Mouse (Mus musculus) right cerebral cortex, postnatal 25 days (tissue): ENCODE measurements around the gene Bcl7c.
"Not testable (repeated sequence)": the region's sequence is repeated elsewhere in the genome, so short reads cannot be mapped to it uniquely, and the experiment has no call there.

Experiments
- DNase-seq: peaks from one replicate; pipeline ENCODE4 v3.0.0; 2022

Gene Bcl7c

GRCm38 (mm10) chr7:127708207-127709078 is at the start of gene Bcl7c:
Gene Bcl7c (minus strand): TSS chr7:127708933.
- DNase-seq, result peak; percentile 88

DNA sequence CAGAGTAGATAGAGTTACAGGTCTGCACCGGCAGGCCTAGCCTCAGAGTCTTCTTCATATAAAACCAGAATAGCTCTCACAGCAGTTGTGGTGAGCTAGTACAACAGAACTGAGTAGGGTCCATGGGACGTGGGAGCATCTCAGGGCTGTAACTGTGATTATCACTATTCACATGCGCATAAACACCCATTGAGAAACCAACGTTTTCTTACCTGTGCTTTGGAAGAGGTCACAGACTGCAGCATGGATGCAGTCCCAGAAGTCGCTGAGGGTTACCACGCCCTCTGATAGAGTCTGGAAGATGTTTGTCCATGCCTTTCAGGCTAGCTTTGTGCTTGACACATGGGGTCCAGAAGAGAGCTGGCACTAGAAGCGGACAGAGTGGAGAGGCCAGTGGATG is 45.0 kb upstream of the Bcl7c start:
- no peak for DNase-seq

DNA sequence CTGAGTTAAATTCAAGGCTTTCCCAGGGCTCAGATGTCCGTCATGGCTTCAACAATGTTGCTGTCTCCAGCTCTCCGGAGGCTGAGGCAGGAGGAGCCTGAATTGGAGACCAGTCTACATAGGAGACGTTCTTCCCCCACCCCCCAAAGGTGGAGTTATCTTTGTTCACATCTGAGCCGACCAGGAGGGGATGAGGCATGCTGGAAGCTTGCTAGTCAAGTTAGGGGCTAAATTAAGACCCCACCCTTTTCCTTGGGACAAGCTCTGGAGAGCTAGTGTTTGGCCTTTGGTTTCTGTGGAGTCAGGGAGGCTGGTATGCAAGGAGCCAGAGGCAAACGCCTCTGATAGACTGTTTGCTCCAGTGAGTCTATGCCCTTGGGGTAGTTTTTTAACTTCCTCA is 44.4 kb upstream of the Bcl7c start:
- no peak for DNase-seq

- DNase-seq, result no peak
Measured at GRCm38 (mm10) chr7:127752069-127752468, 43.3 kb upstream of the Bcl7c start.

GRCm38 (mm10) chr7:127751619-127752018 is 42.9 kb upstream of the Bcl7c start:
- DNase-seq, result no peak

GRCm38 (mm10) chr7:127750131-127751127 is 41.7 kb upstream of the Bcl7c start:
- no peak for DNase-seq

DNA sequence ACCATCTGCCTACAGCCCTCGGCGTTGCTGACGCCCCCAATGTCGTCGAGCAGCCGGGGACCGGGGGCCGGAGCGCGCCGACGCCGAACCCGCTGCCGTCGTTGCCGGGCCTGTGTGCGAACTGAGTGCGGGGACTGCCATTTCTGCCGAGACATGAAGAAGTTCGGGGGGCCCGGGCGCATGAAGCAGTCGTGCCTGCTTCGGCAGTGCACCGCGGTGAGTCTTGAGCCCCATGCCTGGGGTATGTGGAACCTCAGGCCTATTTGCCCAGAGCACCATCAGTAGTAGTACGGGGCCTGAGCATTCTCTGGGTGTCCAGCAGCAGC is 39.5 kb upstream of the Bcl7c start:
- no peak for DNase-seq

DNA sequence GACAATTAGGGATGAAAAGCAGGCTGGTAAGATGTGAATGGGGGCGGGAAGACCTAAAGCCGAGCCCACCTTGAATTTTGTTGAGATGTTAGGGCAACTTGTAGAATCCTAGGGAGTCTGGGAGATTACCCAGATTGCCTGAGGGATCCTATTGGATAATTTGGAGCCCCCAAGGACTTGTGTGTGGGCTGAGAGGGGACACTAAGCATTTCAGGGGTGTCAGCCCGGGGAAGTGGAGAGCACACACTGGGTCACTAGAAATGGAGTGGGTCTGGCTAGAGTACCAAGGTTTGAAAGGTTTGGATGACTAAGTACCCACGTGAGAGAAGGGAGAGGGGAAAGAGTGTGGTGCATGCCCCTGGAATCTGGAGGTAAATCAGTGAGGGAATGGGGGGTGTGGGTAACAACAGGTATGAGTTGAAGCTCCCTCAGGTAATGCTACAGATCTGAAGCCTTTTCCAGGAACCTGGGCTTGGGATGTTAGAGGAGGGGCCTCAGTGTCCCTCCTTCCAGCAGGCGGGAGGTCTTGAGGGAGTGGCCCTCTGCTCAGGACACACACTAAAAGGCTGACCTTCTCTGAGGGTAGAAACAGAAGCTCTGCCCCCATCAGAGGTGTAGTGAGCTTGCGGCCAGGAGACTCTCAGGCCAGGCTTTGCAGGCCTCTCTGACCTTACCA is 39.0 kb upstream of the Bcl7c start:
- DNase-seq, result no peak

DNA sequence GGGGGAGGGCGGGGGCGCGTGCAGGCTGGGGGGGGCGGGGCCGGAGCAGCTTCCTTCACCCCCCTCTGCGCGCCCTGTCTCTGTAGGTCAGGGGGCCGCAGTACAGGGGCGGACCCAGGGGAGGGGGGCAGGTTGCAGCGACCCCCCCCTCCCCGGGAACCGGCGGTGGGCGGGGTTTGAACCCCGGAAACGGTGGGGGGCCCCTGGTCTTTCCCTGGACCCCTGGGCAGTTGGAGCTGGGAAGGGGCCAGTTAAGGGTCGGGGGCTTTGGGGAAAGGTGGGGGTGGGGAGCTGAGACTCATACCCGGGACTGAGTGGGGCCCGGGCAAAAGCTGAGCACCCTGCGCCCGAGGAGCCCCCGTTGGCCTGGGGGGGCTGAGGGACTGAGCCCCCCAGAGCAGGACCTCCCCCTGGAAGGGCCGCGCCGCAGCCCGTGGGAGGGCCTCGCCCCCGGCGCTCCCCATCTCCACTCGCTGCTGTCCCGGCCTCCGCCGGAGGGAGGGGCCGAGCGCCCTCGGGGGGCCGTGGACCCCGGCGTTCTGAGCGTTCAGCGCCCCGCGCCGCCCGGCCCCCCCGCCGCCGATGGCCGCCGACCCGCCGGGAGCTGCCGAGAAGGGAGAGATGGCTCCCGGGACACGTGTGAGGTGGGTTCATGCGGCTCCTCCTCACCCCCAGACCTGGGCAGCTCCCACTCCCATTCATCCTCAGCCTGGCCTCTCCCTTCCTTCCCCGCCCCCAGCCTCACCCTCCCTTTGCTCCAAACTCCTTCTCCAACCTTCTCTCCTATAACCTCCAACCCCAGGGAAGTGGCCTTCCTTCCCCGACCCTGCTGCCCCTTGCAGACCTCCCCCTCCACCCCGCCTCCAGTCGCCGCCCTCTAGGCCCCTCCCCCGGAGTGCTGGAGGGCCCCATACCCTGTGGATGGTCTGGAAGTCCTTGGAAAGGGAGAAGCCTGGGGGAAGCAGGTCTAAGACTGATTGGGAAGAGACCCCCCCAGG is 38.1 kb upstream of the Bcl7c start:
- no peak for DNase-seq

- DNase-seq, result peak; percentile 96
Measured at GRCm38 (mm10) chr7:127745652-127746493, 37.1 kb upstream of the Bcl7c start.

- peak; percentile 92 for DNase-seq
Measured at GRCm38 (mm10) chr7:127745251-127745651, 36.5 kb upstream of the Bcl7c start.

DNA sequence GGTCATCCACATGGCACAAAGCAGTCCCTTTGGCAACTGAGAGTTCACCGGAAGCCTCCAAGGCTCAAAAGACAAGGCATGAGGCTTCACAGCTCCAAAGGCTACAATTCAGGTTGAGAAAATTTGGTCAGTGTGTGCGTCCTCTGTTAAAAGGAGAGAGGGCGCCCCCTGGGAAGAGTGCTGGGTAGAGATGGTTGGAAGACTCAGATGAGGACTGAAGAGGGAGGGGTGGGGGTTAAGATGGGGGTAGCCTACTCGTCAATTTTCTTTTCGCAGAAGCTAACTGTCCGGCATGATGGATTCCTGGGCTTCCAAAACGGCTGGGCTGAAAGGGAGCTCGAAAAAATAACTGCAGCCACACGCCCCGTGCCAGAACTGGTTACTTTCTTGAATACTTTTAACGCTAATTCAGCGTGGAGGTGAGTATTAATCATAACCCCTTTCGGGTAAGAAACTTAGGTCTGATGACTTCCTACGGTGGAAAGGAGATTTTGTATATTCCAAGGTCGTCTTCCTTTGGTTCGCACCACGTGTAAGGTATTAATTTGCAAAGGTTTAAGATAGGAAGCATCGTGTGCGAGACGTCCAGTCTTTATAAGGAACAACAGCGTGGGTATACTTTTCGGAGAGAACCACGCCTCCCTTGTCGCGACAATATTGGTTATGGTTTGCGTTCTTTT is 35.8 kb upstream of the Bcl7c start, which contains the start of gene Fbxl19:
TSS of gene Fbxl19 (plus strand) at position 178 of the 680 bp plus-strand sequence.
- peak; percentile 65 for DNase-seq

DNA sequence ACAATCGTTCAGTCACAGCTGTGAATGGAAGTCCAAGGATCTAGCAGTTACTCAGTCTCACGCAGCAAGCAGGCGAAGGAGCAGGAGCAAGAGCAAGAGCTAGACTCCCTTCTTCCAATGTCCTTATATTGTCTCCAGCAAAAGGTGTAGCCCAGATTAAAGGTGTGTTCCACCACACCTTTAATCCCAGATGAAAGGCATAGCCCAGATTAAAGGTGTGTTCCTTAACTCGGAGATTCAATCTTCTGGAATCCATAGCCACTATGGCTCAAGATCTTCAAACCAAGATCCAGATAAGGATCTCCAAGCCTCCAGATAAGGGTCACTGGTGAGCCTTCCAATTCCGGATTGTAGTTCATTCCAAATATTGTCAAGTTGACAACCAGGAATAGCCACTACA is 23.3 kb upstream of the Bcl7c start, which contains the start of gene Ctf2:
TSS of gene Ctf2 (minus strand) at position 101 of the 400 bp plus-strand sequence.
- not testable (repeated sequence) for DNase-seq

- DNase-seq, result no peak
Measured at GRCm38 (mm10) chr7:127730170-127730569, 21.4 kb upstream of the Bcl7c start.

DNA sequence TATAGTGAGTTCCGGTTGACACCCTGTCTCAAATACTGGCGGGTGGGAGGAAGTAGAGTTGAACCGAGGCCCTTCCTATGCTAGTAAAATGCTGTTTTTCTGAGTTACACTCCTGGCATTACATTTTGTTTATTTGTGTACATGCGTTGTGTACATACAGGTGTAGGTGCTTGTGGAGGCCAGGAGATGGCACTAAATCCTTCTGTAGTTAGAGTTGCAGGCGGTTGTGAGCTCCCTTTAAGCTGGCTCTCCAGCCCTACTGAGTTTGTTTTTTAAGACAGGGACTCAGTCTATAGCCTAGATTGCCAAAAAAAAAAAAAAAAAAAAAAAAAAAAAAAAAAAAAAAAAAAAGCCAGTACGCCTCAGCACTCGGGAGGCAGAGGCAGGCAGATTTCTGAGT is 19.2 kb upstream of the Bcl7c start:
- no peak for DNase-seq

DNA sequence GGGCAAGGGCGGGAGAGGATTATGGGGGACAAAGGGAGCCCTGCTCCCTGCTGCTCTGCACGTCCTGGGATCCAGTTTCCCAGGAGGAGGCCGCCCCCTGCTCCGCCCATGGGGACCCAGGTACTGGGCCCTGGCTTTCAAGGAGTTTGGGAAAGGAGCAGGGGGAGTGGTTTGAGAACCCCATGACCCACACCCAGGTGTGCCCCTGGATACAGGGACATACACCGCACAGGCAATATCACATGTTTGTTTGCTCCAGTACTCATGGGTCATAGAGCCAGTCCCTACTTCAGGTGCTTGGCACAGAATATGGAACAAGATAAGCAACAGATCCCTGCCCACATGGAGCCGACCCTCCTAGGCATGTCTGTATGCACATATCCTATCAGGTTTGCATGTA is 17.2 kb upstream of the Bcl7c start:
- DNase-seq, result no peak

DNA sequence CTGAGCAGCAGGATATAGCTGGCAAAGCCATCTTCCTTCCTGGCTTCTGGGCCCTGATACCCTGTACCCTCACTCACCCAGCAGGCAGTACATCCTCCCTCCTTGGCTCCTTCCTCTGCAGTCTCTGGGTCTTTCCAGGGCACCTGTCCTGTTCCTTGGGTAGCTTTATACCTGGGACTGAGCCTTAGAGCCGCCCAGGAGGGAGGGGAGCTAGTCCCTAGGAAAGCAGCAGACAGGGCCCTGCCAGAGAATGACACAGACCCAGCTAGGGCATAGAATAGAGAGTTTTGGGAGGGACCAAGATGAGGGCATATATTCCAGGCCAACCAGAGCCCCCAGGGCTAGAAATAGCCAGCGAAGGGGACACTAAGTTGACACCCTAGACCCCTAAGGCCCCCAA is 16.8 kb upstream of the Bcl7c start:
- no peak for DNase-seq

GRCm38 (mm10) chr7:127719258-127719657 is 10.5 kb upstream of the Bcl7c start:
- no peak for DNase-seq

GRCm38 (mm10) chr7:127718339-127718738 is 9.6 kb upstream of the Bcl7c start:
- no peak for DNase-seq

- DNase-seq, result peak; percentile 68
Measured at GRCm38 (mm10) chr7:127716992-127717391, 8.3 kb upstream of the Bcl7c start.
